ENCODE assay signal across 8 mouse cellular contexts in the genomic region with DNA sequence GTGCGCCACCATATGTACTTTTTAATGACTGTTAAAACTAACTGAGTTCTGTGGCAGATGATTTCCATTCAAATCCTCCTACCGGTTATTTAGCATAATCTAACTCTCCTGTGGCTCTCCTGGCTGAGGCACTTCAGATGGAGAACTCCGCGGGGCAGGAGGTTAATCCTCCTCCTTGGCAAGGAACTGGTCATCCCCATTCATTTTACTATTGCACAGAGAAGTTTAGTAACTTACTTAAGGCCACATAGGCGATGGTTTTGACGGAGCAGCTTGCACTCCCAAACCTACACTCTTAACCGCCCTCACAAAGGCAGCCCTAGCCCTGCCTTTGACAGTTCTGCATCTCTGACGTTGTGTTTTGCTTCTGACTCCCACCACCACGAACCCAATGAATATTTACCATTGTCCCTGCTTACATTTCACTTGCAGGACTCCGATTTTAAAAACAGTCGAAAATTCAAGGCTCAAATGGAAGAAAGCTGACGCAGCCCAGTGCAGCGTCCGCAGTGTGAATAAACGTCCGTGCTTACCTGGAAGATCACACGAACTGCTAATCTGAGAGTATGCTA. TPM values are rescaled to one million over a fixed set of nuclear protein-coding genes. Genes with fewer than 3 reads are reported as not detected.
DNase-seq lines count a peak whose midpoint lies in the region; ATAC-seq and TF ChIP-seq lines count a peak whose summit lies in the region.

No protein-coding gene starts in this region.

- no peaks in the 10 kb centered on the region for H3K27me3 ChIP-seq in heart, embryonic 16.5 days (ENCODE audit: control insufficient read depth, insufficient read depth, low read length)
- no peaks in the 10 kb centered on the region for H3K27me3 ChIP-seq in forebrain, embryonic 16.5 days (replicated peaks; ENCODE audit: control insufficient read depth, insufficient read depth, low read length)
- H3K27me3 ChIP-seq in liver, postnatal 0 days (ENCODE audit: insufficient read depth, low read length): peaks cover 12% of the 10 kb centered on the region; the same call in 1 of the 2 replicates

- no peaks in the 10 kb centered on the region for H3K9me3 ChIP-seq in heart, embryonic 16.5 days (replicated peaks; ENCODE audit: control insufficient read depth, low read length)
- no peaks in the 10 kb centered on the region for H3K9me3 ChIP-seq in forebrain, embryonic 16.5 days (ENCODE audit: control insufficient read depth, low read length)
- no peaks in the 10 kb centered on the region for H3K9me3 ChIP-seq in liver, postnatal 0 days (ENCODE audit: low read length)

- no peak for ATAC-seq in heart, embryonic 16.5 days (replicated peaks; ENCODE audit: extremely low read depth, insufficient read depth, low FRiP score)
- no peak for ATAC-seq in forebrain, embryonic 16.5 days
- no peak for ATAC-seq in liver, postnatal 0 days

- TF ChIP-seq POLR2A in brain, embryonic 14.5 days (IDR thresholded peaks at IDR 0.05; ENCODE audit: borderline replicate concordance, extremely low read depth, insufficient read depth, insufficient read length, poor library complexity, severe bottlenecking): no peak

- DNase-seq in heart, adult 18-20 months: no peak
- DNase-seq in brain, embryonic 14.5 days (ENCODE audit: low read depth): peak; percentile 67
- DNase-seq in liver, postnatal 0 days: no peak
- no peak for DNase-seq in urinary bladder, postnatal 36 days (ENCODE audit: low spot score in 2 of 2)
- DNase-seq in gastrocnemius, postnatal 14 days: no peak
- DNase-seq in gastrocnemius, postnatal 4 days (ENCODE audit: low spot score in 2 of 2): no peak

- H3K36me3 ChIP-seq in heart, embryonic 16.5 days (ENCODE audit: control insufficient read depth, insufficient read depth): no peaks in the 10 kb centered on the region
- no peaks in the 10 kb centered on the region for H3K36me3 ChIP-seq in forebrain, embryonic 16.5 days (ENCODE audit: control insufficient read depth, insufficient read depth)
- H3K36me3 ChIP-seq in liver, postnatal 0 days (replicated peaks; ENCODE audit: insufficient read depth, low read length): no peaks in the 10 kb centered on the region

- intact Hi-C loops in gastrocnemius, postnatal 14 days (cut with DNase I; ENCODE audit: low total_unique reads): loop anchor here (5.0 kb wide), 1 partner anchor 55 kb away; no protein-coding TSS in a partner anchor

- 14% methylated on average over 17 of the region's 17 CpGs for WGBS in heart, embryonic 16.5 days
- WGBS in forebrain, embryonic 16.5 days: 3% methylated on average over 17 of the region's 17 CpGs
- 21% methylated on average over 17 of the region's 17 CpGs for WGBS in liver, postnatal 0 days (ENCODE audit: insufficient replicate concordance)

- no peak for TF ChIP-seq EP300 in liver, postnatal 0 days (IDR thresholded peaks at IDR 0.05; ENCODE audit: low read depth)

- peak overlapping the region; percentile 78 for H3K9ac ChIP-seq in heart, embryonic 16.5 days (ENCODE audit: low read length)
- peak overlapping the region; percentile 65 for H3K9ac ChIP-seq in forebrain, embryonic 16.5 days (replicated peaks; ENCODE audit: low read depth, low read length)
- H3K9ac ChIP-seq in liver, postnatal 0 days (replicated peaks): peak overlapping the region; percentile 67

- H3K4me1 ChIP-seq in heart, embryonic 16.5 days (ENCODE audit: control insufficient read depth, insufficient read depth, low read length): peaks cover 19% of the 10 kb centered on the region
- H3K4me1 ChIP-seq in forebrain, embryonic 16.5 days (replicated peaks; ENCODE audit: control insufficient read depth, insufficient read depth, low read length): peaks cover 12% of the 10 kb centered on the region
- peaks cover 19% of the 10 kb centered on the region for H3K4me1 ChIP-seq in liver, postnatal 0 days (ENCODE audit: insufficient read depth)

- H3K4me2 ChIP-seq in heart, embryonic 16.5 days (ENCODE audit: low read depth, low read length): peak overlapping the region; percentile 81
- H3K4me2 ChIP-seq in forebrain, embryonic 16.5 days (ENCODE audit: low read length): peak overlapping the region; percentile 79
- peak overlapping the region; percentile 87 for H3K4me2 ChIP-seq in liver, postnatal 0 days (ENCODE audit: low read depth, low read length)

- H3K27ac ChIP-seq in heart, embryonic 16.5 days (ENCODE audit: low read length): peak overlapping the region; percentile 36; the same call in 1 of the 2 replicates
- H3K27ac ChIP-seq in forebrain, embryonic 16.5 days (ENCODE audit: low read length): peak overlapping the region; percentile 69
- H3K27ac ChIP-seq in liver, postnatal 0 days (ENCODE audit: low read depth): no peak overlapping the region

- H3K4me3 ChIP-seq in heart, embryonic 16.5 days (ENCODE audit: low read length): peak overlapping the region; percentile 57
- H3K4me3 ChIP-seq in forebrain, embryonic 16.5 days (replicated peaks; ENCODE audit: low read length): peak overlapping the region; percentile 48
- H3K4me3 ChIP-seq in liver, postnatal 0 days (ENCODE audit: low read depth, low read length): peak overlapping the region; percentile 41

- no peak for TF ChIP-seq CTCF in brain, embryonic 14.5 days (IDR thresholded peaks at IDR 0.05; ENCODE audit: borderline replicate concordance, extremely low read depth, insufficient read depth, insufficient read length)
- no peak for TF ChIP-seq CTCF in liver, postnatal 0 days (IDR thresholded peaks at IDR 0.05; ENCODE audit: low read depth)

RNA-seq across cellular contexts. Expression of gene Sdhb, which starts 3.8 kb away (rescaled TPM):
- polyA plus RNA-seq in heart, embryonic 16.5 days (2015; fragmentation: Nextera tagmentation; extraction: Ambion mirVana): 1,158 and 1,167 TPM in 2 replicates
- 1,000 to 10,000 TPM; 1,306 to 1,387 TPM for total RNA-seq in heart, adult 18-20 months (2021)
- polyA plus RNA-seq in brain, embryonic 14.5 days (2012; rRNA removed): 213 and 233 TPM in 2 replicates
- 420 and 438 TPM in 2 replicates for polyA plus RNA-seq in forebrain, embryonic 16.5 days (2015; fragmentation: Nextera tagmentation; extraction: Ambion mirVana)
- polyA plus RNA-seq in liver, postnatal 0 days (2015; fragmentation: Nextera tagmentation; extraction: Ambion mirVana): 312 and 329 TPM in 2 replicates
- 100 to 1,000 TPM; 480 to 609 TPM for total RNA-seq in gastrocnemius, postnatal 14 days (2021)
- 100 to 1,000 TPM; 295 to 300 TPM for total RNA-seq in gastrocnemius, postnatal 4 days (2021)

RNA-seq across cellular contexts. Expression of gene Atp13a2, which starts 29.5 kb away (rescaled TPM):
- 28.9 and 30.7 TPM in 2 replicates for polyA plus RNA-seq in heart, embryonic 16.5 days (2015; fragmentation: Nextera tagmentation; extraction: Ambion mirVana)
- total RNA-seq in heart, adult 18-20 months (2021): 10 to 100 TPM; 14.3 to 17.3 TPM
- 260 and 278 TPM in 2 replicates for polyA plus RNA-seq in brain, embryonic 14.5 days (2012; rRNA removed)
- 126 and 142 TPM in 2 replicates for polyA plus RNA-seq in forebrain, embryonic 16.5 days (2015; fragmentation: Nextera tagmentation; extraction: Ambion mirVana)
- polyA plus RNA-seq in liver, postnatal 0 days (2015; fragmentation: Nextera tagmentation; extraction: Ambion mirVana): 13.2 and 15.8 TPM in 2 replicates
- 10 to 100 TPM; 16.1 to 17.0 TPM for total RNA-seq in gastrocnemius, postnatal 14 days (2021)
- 10 to 100 TPM; 28.4 to 28.6 TPM for total RNA-seq in gastrocnemius, postnatal 4 days (2021)

RNA-seq across cellular contexts. Expression of gene Padi2, which starts 51.1 kb away (rescaled TPM):
- 2.1 and 2.6 TPM in 2 replicates for polyA plus RNA-seq in heart, embryonic 16.5 days (2015; fragmentation: Nextera tagmentation; extraction: Ambion mirVana)
- total RNA-seq in heart, adult 18-20 months (2021): 1 to 10 TPM in 1 of 2 experiments, under 1 TPM in 1; 0.97 to 1.4 TPM
- polyA plus RNA-seq in brain, embryonic 14.5 days (2012; rRNA removed): 0.43 and 0.67 TPM in 2 replicates
- 0.88 and 1.0 TPM in 2 replicates for polyA plus RNA-seq in forebrain, embryonic 16.5 days (2015; fragmentation: Nextera tagmentation; extraction: Ambion mirVana)
- 1.9 and 2.1 TPM in 2 replicates for polyA plus RNA-seq in liver, postnatal 0 days (2015; fragmentation: Nextera tagmentation; extraction: Ambion mirVana)
- 100 to 1,000 TPM; 101 to 150 TPM for total RNA-seq in gastrocnemius, postnatal 14 days (2021)
- 10 to 100 TPM; 73.9 to 78.5 TPM for total RNA-seq in gastrocnemius, postnatal 4 days (2021)

RNA-seq across cellular contexts. Expression of gene Mfap2, which starts 53.0 kb away (rescaled TPM):
- 197 and 233 TPM in 2 replicates for polyA plus RNA-seq in heart, embryonic 16.5 days (2015; fragmentation: Nextera tagmentation; extraction: Ambion mirVana)
- 1 to 10 TPM; 1.6 to 2.5 TPM for total RNA-seq in heart, adult 18-20 months (2021)
- 186 and 220 TPM in 2 replicates for polyA plus RNA-seq in brain, embryonic 14.5 days (2012; rRNA removed)
- 190 and 202 TPM in 2 replicates for polyA plus RNA-seq in forebrain, embryonic 16.5 days (2015; fragmentation: Nextera tagmentation; extraction: Ambion mirVana)
- 14.1 and 14.6 TPM in 2 replicates for polyA plus RNA-seq in liver, postnatal 0 days (2015; fragmentation: Nextera tagmentation; extraction: Ambion mirVana)
- total RNA-seq in gastrocnemius, postnatal 14 days (2021): 10 to 100 TPM; 33.9 to 47.3 TPM
- 100 to 1,000 TPM; 175 to 183 TPM for total RNA-seq in gastrocnemius, postnatal 4 days (2021)
